Comparison of ENCODE assay signal across 8 mouse cellular contexts in genomic region chr1:118627781-118628464, GRCm38 (mm10). TPM values are rescaled to one million over a fixed set of nuclear protein-coding genes. Genes with fewer than 3 reads are reported as not detected.
DNase-seq lines count a peak whose midpoint lies in the region; ATAC-seq and TF ChIP-seq lines count a peak whose summit lies in the region.

TSS of gene Tfcp2l1 (plus strand) at chr1:118627945.

- H3K4me1 ChIP-seq in forebrain, postnatal 0 days (ENCODE audit: insufficient read depth), result peaks cover 8% of the 10 kb centered on the region; the same call in 1 of the 2 replicates

- H3K9me3 ChIP-seq in forebrain, postnatal 0 days (ENCODE audit: low read length), result no peaks in the 10 kb centered on the region

- peak within 1 kb of the TSS; percentile 57 for H3K9ac ChIP-seq in forebrain, postnatal 0 days

- under 1% methylated on average over 48 of the region's 48 CpGs for WGBS in forebrain, postnatal 0 days

- no peaks in the 10 kb centered on the region for H3K36me3 ChIP-seq in forebrain, postnatal 0 days (ENCODE audit: insufficient read depth)

- no peak for TF ChIP-seq CTCF in forebrain, postnatal 0 days (IDR thresholded peaks at IDR 0.05; ENCODE audit: low read depth)

- intact Hi-C loops in left cerebral cortex, postnatal 10 days (cut with DNase I), result loop anchor here (10.0 kb wide), 1 partner anchor 127 kb away; no protein-coding TSS in a partner anchor

- ATAC-seq in forebrain, postnatal 0 days, result peak; percentile 76
- peak; percentile 94 for ATAC-seq in megakaryocyte progenitor cell, adult 5-6 weeks (replicated peaks; ENCODE audit: poor library complexity)
- no peak for ATAC-seq in activated CD4-positive, CD25-positive, alpha-beta regulatory T cell, adult 4 months

- DNase-seq in R1 (ENCODE audit: low read depth, low spot score), result peak; percentile 85
- DNase-seq in cerebellum, adult 9-10 months, result peak; percentile 46
- peak; percentile 51 for DNase-seq in forebrain, postnatal 0 days
- peak; percentile 88 for DNase-seq in heart, postnatal 4 days
- DNase-seq in left cerebral cortex, postnatal 10 days (ENCODE audit: extremely low spot score in 1 of 2, low spot score in 2 of 2), result peak; percentile 8 to 77
- DNase-seq in right cerebral cortex, postnatal 14 days, result peak; percentile 58

- H3K4me3 ChIP-seq in forebrain, postnatal 0 days (ENCODE audit: low read depth, low read length), result peak within 1 kb of the TSS; percentile 53

- H3K27me3 ChIP-seq in forebrain, postnatal 0 days (ENCODE audit: insufficient read depth, low read length), result peaks cover 5% of the 10 kb centered on the region

- peak within 1 kb of the TSS; percentile 98 for H3K4me2 ChIP-seq in forebrain, postnatal 0 days (ENCODE audit: low read depth)

- no peak within 1 kb of the TSS for H3K27ac ChIP-seq in forebrain, postnatal 0 days (ENCODE audit: low read depth, low read length)

RNA-seq across cellular contexts. Expression of gene Tfcp2l1, which starts in this region (rescaled TPM):
- total RNA-seq in forebrain, postnatal 0 days (2014; rRNA removed), result 2.0 and 7.7 TPM in 2 replicates
- polyA plus RNA-seq in forebrain, postnatal 0 days (2015; fragmentation: Nextera tagmentation; extraction: Ambion mirVana), result 0.75 and 0.79 TPM in 2 replicates
- under 1 TPM; 0.83 to 0.95 TPM for total RNA-seq in heart, postnatal 4 days (2021)
- 1 to 10 TPM in 1 of 2 experiments, under 1 TPM in 1; 0.85 to 1.3 TPM for total RNA-seq in left cerebral cortex, postnatal 10 days (2021)
- 0.10 TPM in 1 of 2 replicates, not detected in the other for total RNA-seq in megakaryocyte progenitor cell, adult 5-6 weeks (2015)
- 0.10 TPM in 1 of 2 replicates, not detected in the other for total RNA-seq in megakaryocyte progenitor cell, adult 5-6 weeks (2017)
- polyA plus RNA-seq in activated CD4-positive, CD25-positive, alpha-beta regulatory T cell, adult 4 months (2017; shearing (Covaris generic)), result under 1 TPM in 1 of 2 experiments, not detected in 1; 0.05 TPM

Comparison
In these comparisons a context has a peak if more than half of its experiments do, and no peak if none do; other contexts are left out.
1. Peak in DNase-seq in heart, postnatal 4 days; RNA of the gene not detected or under 1 TPM.
2. Peak in ATAC-seq in megakaryocyte progenitor cell, adult 5-6 weeks; RNA of the gene not detected or under 1 TPM.